Mouse (Mus musculus): Measurements from ENCODE around the gene Nudt3. TPM values are rescaled to one million over a fixed set of nuclear protein-coding genes. Genes with fewer than 3 reads are reported as not detected.

Gene Nudt3
- polyA plus RNA-seq, 1 experiment from 2014 or later: 40.6 TPM

- TF ChIP-seq CTCF (IDR thresholded peaks at IDR 0.05; ENCODE audit: low read depth): no peak
- TF ChIP-seq EP300 (optimal IDR thresholded peaks at IDR 0.05): no peak
- no peaks in the 10 kb centered on the region for H3K36me3 ChIP-seq (ENCODE audit: control insufficient read depth, insufficient read depth, low read length)
- H3K9me3 ChIP-seq (ENCODE audit: control insufficient read depth, low read length): no peaks in the 10 kb centered on the region
- WGBS: 73% methylated on average over 23 of the region's 23 CpGs
- DNase-seq (ENCODE audit: low spot score) (no peak), ATAC-seq (ENCODE audit: low FRiP score, low TSS enrichment) (no peak)
- H3K4me1 ChIP-seq (replicated peaks; ENCODE audit: control insufficient read depth, insufficient read depth): peaks cover 4% of the 10 kb centered on the region; the same call in 1 of the 2 replicates
- no peak overlapping the region for H3K4me3 ChIP-seq (ENCODE audit: low read depth, low read length)
- no peaks in the 10 kb centered on the region for H3K27me3 ChIP-seq (ENCODE audit: control insufficient read depth, insufficient read depth, low read length)
- H3K9ac ChIP-seq (ENCODE audit: low read length): no peak overlapping the region
- no peak overlapping the region for H3K4me2 ChIP-seq (replicated peaks; ENCODE audit: low read depth)
- no peak overlapping the region for H3K27ac ChIP-seq (replicated peaks)
Measured at GRCm38 (mm10) chr17:27552215-27553201, 70.8 kb downstream of the Nudt3 start.

GRCm38 (mm10) chr17:27551393-27551940 lies 71.8 kb downstream of the Nudt3 start:
- H3K36me3 ChIP-seq (ENCODE audit: control insufficient read depth, insufficient read depth, low read length): no peaks in the 10 kb centered on the region
- ATAC-seq (ENCODE audit: low FRiP score, low TSS enrichment): no peak
- no peaks in the 10 kb centered on the region for H3K27me3 ChIP-seq (ENCODE audit: control insufficient read depth, insufficient read depth, low read length)
- no peak overlapping the region for H3K27ac ChIP-seq (replicated peaks)
- no peak overlapping the region for H3K4me2 ChIP-seq (replicated peaks; ENCODE audit: low read depth)
- peaks cover 9% of the 10 kb centered on the region; the same call in 1 of the 2 replicates for H3K4me1 ChIP-seq (replicated peaks; ENCODE audit: control insufficient read depth, insufficient read depth)
- H3K9ac ChIP-seq (ENCODE audit: low read length): no peak overlapping the region
- no peak overlapping the region for H3K4me3 ChIP-seq (ENCODE audit: low read depth, low read length)
- 59% methylated on average over 10 of the region's 10 CpGs for WGBS
- peak; percentile 16; the same call in 1 of the 2 replicates for TF ChIP-seq CTCF (IDR thresholded peaks at IDR 0.05; ENCODE audit: low read depth)
- no peak for TF ChIP-seq EP300 (optimal IDR thresholded peaks at IDR 0.05)
- no peaks in the 10 kb centered on the region for H3K9me3 ChIP-seq (ENCODE audit: control insufficient read depth, low read length)
- peak; percentile 48 for DNase-seq (ENCODE audit: low spot score)

GRCm38 (mm10) chr17:27549234-27549633 lies 74.1 kb downstream of the Nudt3 start:
- no peak overlapping the region for H3K4me3 ChIP-seq (ENCODE audit: low read depth, low read length)
- H3K9me3 ChIP-seq (ENCODE audit: control insufficient read depth, low read length): no peaks in the 10 kb centered on the region
- no peak overlapping the region for H3K27ac ChIP-seq (replicated peaks)
- TF ChIP-seq CTCF (IDR thresholded peaks at IDR 0.05; ENCODE audit: low read depth): no peak
- TF ChIP-seq EP300 (optimal IDR thresholded peaks at IDR 0.05): no peak
- WGBS: 71% methylated on average over 8 of the region's 8 CpGs
- H3K4me2 ChIP-seq (replicated peaks; ENCODE audit: low read depth): no peak overlapping the region
- H3K9ac ChIP-seq (ENCODE audit: low read length): no peak overlapping the region
- H3K27me3 ChIP-seq (ENCODE audit: control insufficient read depth, insufficient read depth, low read length): no peaks in the 10 kb centered on the region
- H3K4me1 ChIP-seq (replicated peaks; ENCODE audit: control insufficient read depth, insufficient read depth): 0 out of 2 replicates have a peak, but pooled peaks cover 5% of the 10 kb centered on the region
- no peak for DNase-seq (ENCODE audit: low spot score)
- no peaks in the 10 kb centered on the region for H3K36me3 ChIP-seq (ENCODE audit: control insufficient read depth, insufficient read depth, low read length)
- no peak for ATAC-seq (ENCODE audit: low FRiP score, low TSS enrichment)

- Histone ChIP-seq H3K9me3 (ENCODE audit: control insufficient read depth, low read length) (no peaks in the 10 kb centered on the region), H3K4me1 (replicated peaks; ENCODE audit: control insufficient read depth, insufficient read depth) (0 out of 2 replicates have a peak, but pooled peaks cover 5% of the 10 kb centered on the region), H3K4me2 (replicated peaks; ENCODE audit: low read depth) (no peak overlapping the region), H3K27me3 (ENCODE audit: control insufficient read depth, insufficient read depth, low read length) (no peaks in the 10 kb centered on the region), H3K36me3 (ENCODE audit: control insufficient read depth, insufficient read depth, low read length) (no peaks in the 10 kb centered on the region), H3K4me3 (ENCODE audit: low read depth, low read length) (no peak overlapping the region), H3K9ac (ENCODE audit: low read length) (no peak overlapping the region), H3K27ac (replicated peaks) (no peak overlapping the region)
- TF ChIP-seq CTCF (IDR thresholded peaks at IDR 0.05; ENCODE audit: low read depth): no peak
- TF ChIP-seq EP300 (optimal IDR thresholded peaks at IDR 0.05): no peak
- whole genome bisulfite sequencing: 38% methylated on average over 9 of the region's 9 CpGs
- DNase-seq (ENCODE audit: low spot score) (peak; percentile 77), ATAC-seq (ENCODE audit: low FRiP score, low TSS enrichment) (peak; percentile 92)
Measured at GRCm38 (mm10) chr17:27547253-27547868, 75.9 kb downstream of the Nudt3 start.

- no peak for ATAC-seq (ENCODE audit: low FRiP score, low TSS enrichment)
- no peak overlapping the region for H3K9ac ChIP-seq (ENCODE audit: low read length)
- no peak overlapping the region for H3K4me3 ChIP-seq (ENCODE audit: low read depth, low read length)
- no peak for TF ChIP-seq CTCF (IDR thresholded peaks at IDR 0.05; ENCODE audit: low read depth)
- no peak for TF ChIP-seq EP300 (optimal IDR thresholded peaks at IDR 0.05)
- WGBS: 69% methylated on average over 7 of the region's 7 CpGs
- H3K9me3 ChIP-seq (ENCODE audit: control insufficient read depth, low read length): no peaks in the 10 kb centered on the region
- no peak for DNase-seq (ENCODE audit: low spot score)
- no peaks in the 10 kb centered on the region for H3K36me3 ChIP-seq (ENCODE audit: control insufficient read depth, insufficient read depth, low read length)
- H3K4me2 ChIP-seq (replicated peaks; ENCODE audit: low read depth): no peak overlapping the region
- no peaks in the 10 kb centered on the region for H3K27me3 ChIP-seq (ENCODE audit: control insufficient read depth, insufficient read depth, low read length)
- H3K4me1 ChIP-seq (replicated peaks; ENCODE audit: control insufficient read depth, insufficient read depth): 0 out of 2 replicates have a peak, but pooled peaks cover 5% of the 10 kb centered on the region
- H3K27ac ChIP-seq (replicated peaks): no peak overlapping the region
Measured at GRCm38 (mm10) chr17:27546574-27547085, 76.7 kb downstream of the Nudt3 start.
